Mouse (Mus musculus) CH12.LX (cell line): Measurements from ENCODE around the gene Timm13.

Source experiments
- CHD1 ChIP-seq: IDR thresholded peaks from 2 replicates; pipeline ENCODE4 v1.6.1; 2012; ENCODE audit warnings: low read depth, low read length, improper control_type of control experiment, inconsistent platforms
- CTCF ChIP-seq, 2 experiments: IDR thresholded peaks in 1 of 2; conservative IDR thresholded peaks in 1 of 2; 2 replicates each; pipeline ENCODE4 v1.5.1; 2011 to 2012; ENCODE audit warnings: low read depth in 2 of 2, low read length in 2 of 2, improper control_type of control experiment in 1 of 2, inconsistent platforms in 1 of 2, mild to moderate bottlenecking in 1 of 2, moderate library complexity in 1 of 2
- E2F4 ChIP-seq: IDR thresholded peaks from 2 replicates; pipeline ENCODE4 v1.6.1; 2011; ENCODE audit warnings: low read depth, low read length, improper control_type of control experiment; ENCODE audit not compliant: insufficient replicate concordance
- EP300 ChIP-seq: IDR thresholded peaks from 2 replicates; pipeline ENCODE4 v1.6.1; 2011; ENCODE audit warnings: low read length, improper control_type of control experiment
- MAFK ChIP-seq: IDR thresholded peaks from 2 replicates; pipeline ENCODE4 v1.6.1; 2011; ENCODE audit warnings: low read length, improper control_type of control experiment; ENCODE audit not compliant: insufficient replicate concordance
- MXI1 ChIP-seq: IDR thresholded peaks from 2 replicates; pipeline ENCODE4 v1.6.1; 2011; ENCODE audit warnings: mild to moderate bottlenecking, low read depth, low read length, improper control_type of control experiment
- POLR2A ChIP-seq: IDR thresholded peaks from 2 replicates; pipeline ENCODE4 v1.6.1; 2011; ENCODE audit warnings: low read depth, mild to moderate bottlenecking, improper control_type of control experiment, low read length
- TCF12 ChIP-seq: IDR thresholded peaks from 2 replicates; pipeline ENCODE4 v1.6.1; 2014; ENCODE audit warnings: low read depth, mild to moderate bottlenecking, inconsistent platforms, low read length, improper control_type of control experiment
- USF2 ChIP-seq: conservative IDR thresholded peaks from 2 replicates; pipeline ENCODE4 v1.6.1; 2011; ENCODE audit warnings: low read depth, low read length, improper control_type of control experiment
- ZC3H11A ChIP-seq: IDR thresholded peaks from 2 replicates; pipeline ENCODE4 v1.6.1; 2012; ENCODE audit warnings: low read depth, mild to moderate bottlenecking, inconsistent platforms, low read length, improper control_type of control experiment
- ZMIZ1 ChIP-seq: IDR thresholded peaks from 2 replicates; pipeline ENCODE4 v1.6.1; 2012; ENCODE audit warnings: low read depth, mild to moderate bottlenecking, inconsistent platforms, low read length, improper control_type of control experiment

DNA sequence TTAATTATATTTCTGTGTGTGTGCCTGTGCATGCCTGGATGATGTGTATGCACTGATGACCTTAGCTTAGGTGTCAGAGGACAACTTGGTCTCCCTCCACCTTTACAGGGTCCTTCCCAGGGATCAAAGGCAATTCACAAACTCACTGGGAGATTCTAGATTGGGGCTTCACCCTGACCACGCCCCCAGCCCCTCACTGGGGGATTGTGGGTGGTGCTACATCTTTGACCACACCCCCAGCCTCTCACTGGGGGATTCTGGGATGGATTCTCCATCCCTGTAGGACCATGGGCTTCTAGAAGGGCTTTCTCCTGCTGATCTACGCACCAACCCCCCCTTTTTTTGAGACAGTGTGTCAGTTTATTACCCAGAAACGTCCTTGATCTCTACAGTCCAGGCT is 24.7 kb upstream of the Timm13 start:
- TF ChIP-seq ZMIZ1 (no peak), E2F4 (no peak), CTCF (conservative IDR thresholded peaks at IDR 0.05 in 1 of 2, IDR thresholded peaks at IDR 0.05 in 1 of 2; ENCODE audit: low read depth in 2 of 2, low read length in 2 of 2) (no peak), USF2 (no peak), MAFK (no peak), CHD1 (no peak), MXI1 (no peak), ZC3H11A (no peak), EP300 (no peak), TCF12 (no peak), POLR2A (no peak)
